ENCODE assay signal across 12 mouse cellular contexts in genomic region chr1:88668846-88669810, GRCm38 (mm10). TPM values are rescaled to one million over a fixed set of nuclear protein-coding genes. Genes with fewer than 3 reads are reported as not detected.
DNase-seq lines count a peak whose midpoint lies in the region; ATAC-seq lines count a peak whose summit lies in the region.
"Had no signal": no experiment of that assay in that cellular context is flagged by ENCODE, and none has a peak within 500 bp of the region (broad histone marks: within the 10 kb centered on the region; RNA-seq: fewer than 3 reads in every experiment).

No protein-coding gene starts in this region.

- intact Hi-C loops in left cerebral cortex, postnatal 25 days (cut with DNase I) = no loop called here

- WGBS in heart, embryonic 11.5 days (ENCODE audit: insufficient replicate concordance) = 36% methylated on average over 14 of the region's 14 CpGs
- 4% methylated on average over 14 of the region's 14 CpGs for WGBS in forebrain, embryonic 16.5 days
- 10% methylated on average over 14 of the region's 14 CpGs for WGBS in midbrain, embryonic 15.5 days
- WGBS in liver, embryonic 11.5 days = 52% methylated on average over 14 of the region's 14 CpGs

- no peak overlapping the region; the same call in 1 of the 2 replicates for H3K9ac ChIP-seq in heart, embryonic 11.5 days (ENCODE audit: low read depth, low read length)
- H3K9ac ChIP-seq in forebrain, embryonic 16.5 days (replicated peaks; ENCODE audit: low read depth, low read length) = no peak overlapping the region
- H3K9ac ChIP-seq in midbrain, embryonic 15.5 days = no peak overlapping the region
- H3K9ac ChIP-seq in liver, embryonic 11.5 days (ENCODE audit: low read depth, low read length) = no peak overlapping the region
- H3K9ac ChIP-seq: liver, embryonic 13.5 days; stomach, embryonic 15.5 days had no signal

- H3K36me3 ChIP-seq in heart, embryonic 11.5 days (ENCODE audit: control insufficient read depth, insufficient read depth, low read length) = no peaks in the 10 kb centered on the region
- H3K36me3 ChIP-seq in forebrain, embryonic 16.5 days (ENCODE audit: control insufficient read depth, insufficient read depth) = no peaks in the 10 kb centered on the region
- no peaks in the 10 kb centered on the region for H3K36me3 ChIP-seq in midbrain, embryonic 15.5 days (replicated peaks)
- H3K36me3 ChIP-seq in liver, embryonic 11.5 days (ENCODE audit: control insufficient read depth, insufficient read depth, low read length) = no peaks in the 10 kb centered on the region
- H3K36me3 ChIP-seq: liver, embryonic 13.5 days; stomach, embryonic 15.5 days had no signal

- no peak overlapping the region for H3K27ac ChIP-seq in heart, embryonic 11.5 days (ENCODE audit: low read depth, low read length)
- H3K27ac ChIP-seq in forebrain, embryonic 16.5 days (ENCODE audit: low read length) = peak overlapping the region; percentile 70
- H3K27ac ChIP-seq in midbrain, embryonic 15.5 days = peak overlapping the region; percentile 46
- H3K27ac ChIP-seq in liver, embryonic 11.5 days (ENCODE audit: low read depth, low read length) = no peak overlapping the region
- H3K27ac ChIP-seq: liver, embryonic 13.5 days; stomach, embryonic 15.5 days had no signal

- no peak overlapping the region for H3K4me3 ChIP-seq in heart, embryonic 11.5 days (ENCODE audit: low read depth, low read length)
- no peak overlapping the region for H3K4me3 ChIP-seq in forebrain, embryonic 16.5 days (replicated peaks; ENCODE audit: low read length)
- no peak overlapping the region for H3K4me3 ChIP-seq in midbrain, embryonic 15.5 days
- no peak overlapping the region for H3K4me3 ChIP-seq in liver, embryonic 11.5 days (ENCODE audit: low read depth, low read length)
- H3K4me3 ChIP-seq: liver, embryonic 13.5 days; megakaryocyte, embryonic 14.5 days; stomach, embryonic 15.5 days had no signal

- DNase-seq in heart, adult 9 months (ENCODE audit: low spot score in 2 of 2) = no peak
- DNase-seq in ZHBTc4 (ENCODE audit: low read depth, low spot score) = peak; percentile 55
- no peak for DNase-seq in liver, embryonic 11.5 days (ENCODE audit: low spot score)
- no peak for DNase-seq in left cerebral cortex, adult 11 months (ENCODE audit: low spot score)
- no peak for DNase-seq in left cerebral cortex, postnatal 25 days (ENCODE audit: low spot score in 2 of 2)
- DNase-seq: liver, embryonic 13.5 days; right cerebral cortex, adult 18-20 months had no signal

- H3K9me3 ChIP-seq in heart, embryonic 11.5 days (replicated peaks; ENCODE audit: control insufficient read depth, low read length) = no peaks in the 10 kb centered on the region
- no peaks in the 10 kb centered on the region for H3K9me3 ChIP-seq in forebrain, embryonic 16.5 days (ENCODE audit: control insufficient read depth, low read length)
- H3K9me3 ChIP-seq in midbrain, embryonic 15.5 days = no peaks in the 10 kb centered on the region
- H3K9me3 ChIP-seq in liver, embryonic 11.5 days (ENCODE audit: control insufficient read depth, low read length) = no peaks in the 10 kb centered on the region
- H3K9me3 ChIP-seq: liver, embryonic 13.5 days; megakaryocyte, embryonic 14.5 days; stomach, embryonic 15.5 days had no signal

- peak overlapping the region; percentile 30; the same call in 1 of the 2 replicates for H3K4me2 ChIP-seq in heart, embryonic 11.5 days
- no peak overlapping the region for H3K4me2 ChIP-seq in forebrain, embryonic 16.5 days (ENCODE audit: low read length)
- H3K4me2 ChIP-seq in midbrain, embryonic 15.5 days = no peak overlapping the region
- H3K4me2 ChIP-seq in liver, embryonic 11.5 days = no peak overlapping the region
- H3K4me2 ChIP-seq: liver, embryonic 13.5 days; stomach, embryonic 15.5 days had no signal

- ATAC-seq in heart, embryonic 11.5 days (replicated peaks; ENCODE audit: insufficient number of reproducible peaks, low FRiP score, low TSS enrichment) = no peak
- peak; percentile 86 for ATAC-seq in forebrain, embryonic 16.5 days
- ATAC-seq in midbrain, embryonic 15.5 days (replicated peaks) = 0 out of 2 replicates have a peak, but pooled peaks have one; percentile 52
- no peak for ATAC-seq in liver, embryonic 11.5 days (replicated peaks; ENCODE audit: low FRiP score)

- no peaks in the 10 kb centered on the region for H3K27me3 ChIP-seq in heart, embryonic 11.5 days (ENCODE audit: control insufficient read depth, insufficient read depth, low read length)
- no peaks in the 10 kb centered on the region for H3K27me3 ChIP-seq in forebrain, embryonic 16.5 days (replicated peaks; ENCODE audit: control insufficient read depth, insufficient read depth, low read length)
- H3K27me3 ChIP-seq in midbrain, embryonic 15.5 days (replicated peaks) = no peaks in the 10 kb centered on the region
- H3K27me3 ChIP-seq in liver, embryonic 11.5 days (replicated peaks; ENCODE audit: control insufficient read depth, insufficient read depth, low read length) = no peaks in the 10 kb centered on the region
- H3K27me3 ChIP-seq: liver, embryonic 13.5 days; stomach, embryonic 15.5 days had no signal

- no peaks in the 10 kb centered on the region; the same call in 1 of the 2 replicates for H3K4me1 ChIP-seq in heart, embryonic 11.5 days (ENCODE audit: control insufficient read depth, insufficient read depth, low read length)
- H3K4me1 ChIP-seq in forebrain, embryonic 16.5 days (replicated peaks; ENCODE audit: control insufficient read depth, insufficient read depth, low read length) = peaks cover 12% of the 10 kb centered on the region
- H3K4me1 ChIP-seq in midbrain, embryonic 15.5 days = peaks cover 15% of the 10 kb centered on the region
- H3K4me1 ChIP-seq in liver, embryonic 11.5 days (replicated peaks; ENCODE audit: control insufficient read depth, insufficient read depth, low read length) = no peaks in the 10 kb centered on the region
- H3K4me1 ChIP-seq: liver, embryonic 13.5 days; megakaryocyte, embryonic 14.5 days had no signal

RNA-seq across cellular contexts. Expression of gene Arl4c, which starts 32.9 kb away (rescaled TPM):
- polyA plus RNA-seq in heart, embryonic 11.5 days (2014; fragmentation: Nextera tagmentation; extraction: Ambion mirVana) = 3.0 and 4.4 TPM in 2 replicates
- polyA plus RNA-seq in forebrain, embryonic 16.5 days (2015; fragmentation: Nextera tagmentation; extraction: Ambion mirVana) = 37.1 and 39.7 TPM in 2 replicates
- 55.3 and 55.6 TPM in 2 replicates for polyA plus RNA-seq in midbrain, embryonic 15.5 days (2015; fragmentation: Nextera tagmentation; extraction: Ambion mirVana)
- 1.7 and 1.9 TPM in 2 replicates for polyA plus RNA-seq in liver, embryonic 11.5 days (2014; fragmentation: Nextera tagmentation; extraction: Ambion mirVana)
- total RNA-seq in left cerebral cortex, postnatal 25 days (2021) = 10 to 100 TPM; 32.7 to 34.7 TPM

Comparison
In these comparisons a context has a peak if more than half of its experiments do, and no peak if none do; other contexts are left out.
1. ATAC-seq: peak in forebrain, embryonic 16.5 days (single experiment) and midbrain, embryonic 15.5 days (single experiment); none in heart, embryonic 11.5 days (single experiment) and liver, embryonic 11.5 days (single experiment).
2. H3K27ac ChIP-seq: peak in forebrain, embryonic 16.5 days (single experiment) and midbrain, embryonic 15.5 days (single experiment); none in heart, embryonic 11.5 days (single experiment) and liver, embryonic 11.5 days (single experiment).